Mouse (Mus musculus): Measurements from ENCODE around the gene Sv2b.
"Not testable (repeated sequence)": the region's sequence is repeated elsewhere in the genome, so short reads cannot be mapped to it uniquely, and the experiment has no call there.

Gene Sv2b

DNA sequence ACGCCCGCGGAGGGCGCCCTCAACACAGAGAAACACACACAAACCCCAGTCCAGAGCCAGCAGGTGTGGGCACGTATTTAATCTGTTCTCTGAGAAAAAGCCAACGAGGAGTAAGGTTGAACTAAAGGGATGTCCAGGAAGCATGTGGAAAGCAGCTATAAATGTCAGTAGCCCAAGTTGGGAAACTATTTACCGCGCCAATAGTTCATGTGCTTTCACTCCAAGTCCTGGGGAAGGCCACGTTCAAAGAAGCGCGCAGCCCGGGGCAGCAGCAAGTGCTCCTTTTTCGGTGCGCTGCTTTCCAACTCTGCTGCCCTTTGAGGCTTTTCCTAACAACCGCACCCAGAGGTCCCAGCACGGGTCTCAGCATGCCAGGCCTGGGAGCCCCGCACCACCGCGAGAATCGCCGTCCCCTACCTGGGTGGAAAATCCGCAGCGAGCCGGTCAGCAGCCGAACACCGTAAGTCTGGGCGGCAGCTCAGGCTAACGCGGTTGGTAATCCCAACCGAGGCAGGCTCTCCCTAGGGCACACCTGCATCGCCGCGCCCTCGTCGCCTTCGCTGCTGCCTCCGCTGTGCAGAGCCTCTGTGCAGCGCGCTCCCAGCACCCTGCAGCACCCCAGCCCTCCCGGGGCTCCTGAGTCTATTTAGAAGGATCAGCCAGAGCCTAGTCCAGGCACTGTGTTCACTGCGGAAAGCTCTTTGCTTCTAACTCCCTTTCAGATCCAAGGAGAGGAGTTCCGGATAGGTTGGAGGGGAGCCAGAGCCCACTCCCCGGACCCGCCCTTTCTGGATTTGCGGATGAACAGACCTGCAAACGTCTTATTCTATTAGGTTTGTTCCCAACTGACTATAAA lies at the start of gene Sv2b:
Sv2b (minus strand) TSS at position 806 of the 856 bp plus-strand sequence.
- DNase-seq (ENCODE audit: low spot score): peak; percentile 12

DNA sequence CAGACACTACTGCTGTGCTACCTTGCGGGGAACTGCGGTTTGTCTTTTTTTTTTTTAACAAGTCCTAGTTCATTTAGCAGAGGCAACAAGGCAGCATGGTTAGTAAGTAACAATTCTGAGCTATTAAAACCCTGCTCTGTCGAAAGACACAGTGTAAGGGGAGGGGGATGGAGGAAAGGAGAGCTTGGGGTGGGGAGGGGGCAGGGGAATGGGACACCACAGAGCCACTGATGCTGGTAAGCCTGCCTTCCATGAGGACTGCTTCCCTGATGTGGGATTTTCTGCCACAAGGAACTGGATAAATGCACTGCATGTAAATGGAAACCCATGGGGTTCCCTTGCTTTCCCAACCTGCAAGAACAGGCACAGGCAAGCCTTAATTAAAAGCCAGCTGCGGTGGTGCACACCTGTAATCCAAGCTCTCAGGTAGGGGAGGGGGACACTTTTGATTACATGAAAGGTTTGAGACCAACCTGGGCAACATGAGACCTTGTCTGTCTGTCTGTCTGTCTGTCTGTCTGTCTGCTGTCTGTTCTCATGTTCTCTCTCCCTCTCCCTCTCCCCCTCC lies 49.3 kb upstream of the Sv2b start:
- no peak for DNase-seq (ENCODE audit: low spot score)

DNA sequence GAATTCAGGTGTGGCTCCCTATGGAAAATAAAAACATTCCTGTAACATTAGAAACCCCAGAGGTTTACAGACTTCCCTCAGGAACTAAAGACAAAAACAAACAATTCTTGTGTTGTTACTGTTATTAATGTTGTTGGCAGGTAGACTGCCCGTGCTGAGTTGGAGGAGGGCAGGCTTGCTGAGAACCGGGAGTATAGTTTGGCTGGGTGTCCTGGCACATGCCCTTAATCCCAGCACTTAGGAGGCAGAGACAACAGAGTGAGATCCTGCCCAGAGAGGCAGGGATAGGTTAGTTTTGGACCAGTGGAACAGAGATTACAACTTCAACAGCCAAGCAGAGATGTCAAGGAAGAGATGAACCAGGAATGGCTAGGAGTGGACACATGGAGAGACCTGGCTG lies 46.5 kb upstream of the Sv2b start:
- no peak for DNase-seq (ENCODE audit: low spot score)

DNA sequence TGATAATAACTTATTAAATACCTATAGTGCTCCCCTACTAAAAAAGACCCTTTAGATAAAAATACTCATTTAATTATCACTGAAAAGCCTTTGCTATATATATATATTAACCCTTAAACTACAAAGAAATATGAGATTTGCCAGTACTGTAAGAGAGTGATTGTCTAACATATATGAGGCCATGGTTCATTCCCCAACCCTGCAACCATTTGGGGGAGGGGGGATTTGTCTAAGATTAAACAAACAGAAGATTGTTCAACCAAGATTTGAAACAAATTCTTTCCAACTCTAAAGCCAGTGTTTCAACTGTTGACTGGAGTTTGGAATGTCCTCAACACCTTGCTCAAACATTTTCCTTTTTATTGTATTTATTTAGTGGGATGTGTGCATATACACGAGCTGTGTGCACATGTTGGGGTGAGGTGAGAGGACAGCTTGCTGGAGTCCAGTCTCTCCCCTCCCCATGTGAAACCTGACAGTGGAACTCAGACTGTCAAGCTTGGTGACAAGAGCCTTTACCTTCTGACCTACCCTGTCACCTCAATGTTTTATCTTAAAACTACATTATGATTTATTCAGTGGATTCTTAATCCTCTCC lies 43.8 kb upstream of the Sv2b start:
- DNase-seq (ENCODE audit: low spot score): no peak

DNA sequence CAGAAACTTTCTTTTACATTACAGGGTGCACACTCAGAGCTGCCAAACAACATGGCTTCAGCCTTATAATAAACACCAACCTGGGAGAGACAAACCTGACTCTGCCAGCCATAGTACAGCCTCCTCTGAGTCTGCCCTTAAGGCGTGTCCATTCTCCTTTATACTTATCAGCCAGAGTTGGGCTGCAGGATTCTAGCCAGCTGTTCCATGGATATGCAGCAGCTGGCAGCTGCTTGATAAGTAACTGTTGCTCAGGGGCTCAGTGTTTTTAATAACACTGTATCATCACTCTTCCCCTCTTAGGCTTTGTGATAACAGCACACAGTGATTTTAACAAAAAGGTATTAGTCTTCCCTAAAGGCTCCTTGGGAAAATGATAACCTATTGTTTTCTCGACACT lies 41.1 kb upstream of the Sv2b start:
- no peak for DNase-seq (ENCODE audit: low spot score)

DNA sequence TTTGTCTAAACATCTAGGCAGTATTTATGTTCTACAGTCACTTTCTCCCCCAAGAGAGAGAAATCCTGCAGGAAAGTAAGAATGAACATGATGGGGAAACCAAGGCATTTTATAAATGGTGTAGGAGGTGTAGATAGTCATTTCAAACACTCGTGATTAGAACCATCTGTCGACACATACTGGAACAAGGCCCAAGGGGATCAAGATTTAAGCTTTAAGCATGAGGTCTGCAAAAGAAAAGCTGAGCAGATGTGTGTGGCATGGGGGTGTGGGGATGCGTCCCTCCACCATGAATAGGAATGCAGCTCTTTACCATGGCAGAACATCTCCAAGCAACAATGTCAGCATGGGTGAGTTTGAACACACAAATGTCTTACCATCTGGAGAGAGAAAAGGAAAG lies 23.2 kb upstream of the Sv2b start:
- DNase-seq (ENCODE audit: low spot score): no peak

DNA sequence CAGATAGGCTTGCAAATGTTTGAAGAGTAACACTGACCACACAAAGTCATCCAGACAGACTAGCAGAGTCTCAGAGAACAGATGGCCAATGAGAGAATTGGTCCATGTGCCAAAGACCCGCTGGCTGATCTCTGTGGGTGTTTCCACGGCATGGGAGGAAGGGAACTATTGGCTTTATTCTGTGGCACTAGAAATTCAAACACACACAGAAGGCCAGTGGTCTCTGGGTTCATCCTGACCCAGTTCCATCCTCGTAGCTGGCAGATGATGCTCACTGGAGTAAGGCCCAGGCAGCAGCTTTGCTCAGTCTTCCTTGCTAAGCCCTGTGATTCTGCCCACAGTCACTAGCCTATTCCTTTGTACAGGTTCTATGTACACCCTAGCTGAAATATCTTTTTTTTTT lies 20.7 kb upstream of the Sv2b start:
- DNase-seq (ENCODE audit: low spot score): no peak

DNA sequence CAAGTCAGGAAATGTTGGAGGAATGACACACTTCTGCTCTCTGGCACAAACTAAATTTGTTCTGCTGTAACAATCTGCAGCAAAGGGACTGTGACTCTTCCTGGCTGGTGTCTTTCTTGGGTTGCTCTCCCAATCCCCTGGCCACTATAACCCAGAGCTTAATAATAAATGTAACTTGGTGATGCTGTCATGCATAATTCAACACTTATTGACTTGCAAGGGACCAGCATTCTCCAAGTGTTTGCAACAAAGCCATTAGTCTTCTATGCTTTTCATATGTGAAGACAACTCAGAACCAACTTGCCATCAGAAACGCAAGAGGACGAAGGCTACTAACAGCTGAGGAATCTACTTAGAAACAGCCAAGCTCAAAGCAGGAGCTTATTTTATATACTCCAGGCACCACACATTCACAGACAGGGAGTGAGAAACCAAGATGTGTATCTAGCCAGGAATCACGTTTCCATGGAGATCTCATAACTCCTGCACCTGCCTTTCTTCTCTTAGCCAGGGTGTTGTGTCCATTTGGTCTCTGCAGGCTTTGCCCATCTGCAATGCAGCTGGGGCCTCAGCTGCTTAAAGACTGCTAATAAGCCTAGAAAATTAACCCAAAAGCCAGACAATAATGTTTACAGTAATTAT lies 19.8 kb upstream of the Sv2b start:
- no peak for DNase-seq (ENCODE audit: low spot score)

DNA sequence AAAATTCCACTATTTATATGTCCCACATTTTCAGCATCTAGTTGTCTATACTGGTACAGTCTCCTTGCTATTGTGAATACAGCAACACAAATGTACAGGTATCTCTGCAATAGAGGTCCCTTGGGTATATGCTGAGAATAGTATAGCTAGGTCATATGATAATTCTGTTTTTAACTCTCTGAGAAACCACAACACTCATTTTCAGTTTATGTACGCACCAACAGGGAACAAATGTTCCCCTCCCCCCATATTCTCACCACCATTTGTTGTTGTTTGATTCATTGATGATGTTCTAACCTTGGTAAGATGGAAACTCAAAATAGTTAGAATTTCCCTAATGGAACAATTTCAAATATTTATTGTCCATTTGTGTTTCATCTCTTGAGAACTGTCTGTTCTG lies 16.2 kb upstream of the Sv2b start:
- DNase-seq (ENCODE audit: low spot score): no peak

DNA sequence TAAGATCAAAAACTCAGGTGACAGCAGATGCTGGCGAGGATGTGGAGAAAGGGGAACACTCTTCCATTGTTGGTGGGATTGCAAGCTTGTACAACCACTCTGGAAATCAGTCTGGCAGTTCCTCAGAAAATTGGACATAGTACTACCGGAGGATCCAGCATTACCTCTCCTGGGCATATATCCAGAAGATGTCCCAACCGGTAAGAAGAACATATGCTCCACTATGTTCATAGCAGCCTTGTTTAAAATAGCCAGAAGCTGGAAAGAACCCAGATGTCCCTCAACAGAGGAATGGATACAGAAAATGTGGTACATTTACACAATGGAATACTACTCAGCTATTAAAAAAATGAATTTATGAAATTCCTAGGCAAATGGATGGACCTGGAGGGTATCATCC lies 13.7 kb upstream of the Sv2b start:
- DNase-seq (ENCODE audit: low spot score): not testable (repeated sequence)

DNA sequence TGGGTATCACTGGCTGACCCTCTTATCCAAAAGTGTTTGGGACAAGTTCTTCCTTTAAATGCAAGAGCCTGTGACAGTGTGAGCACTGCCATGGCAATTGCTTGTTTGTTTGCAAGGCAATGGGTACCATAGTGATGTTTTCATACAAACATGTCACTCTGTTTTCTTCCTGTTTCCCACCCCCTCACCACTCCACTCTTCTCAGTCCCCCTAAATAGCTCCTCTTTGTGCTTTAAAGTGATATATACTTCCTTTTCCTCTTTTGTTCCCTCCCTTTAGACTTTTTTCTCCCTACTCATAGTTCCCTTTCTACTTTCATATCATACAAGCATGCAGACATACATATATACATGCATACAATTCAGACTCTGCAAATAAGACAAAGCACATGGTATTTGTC lies 10.9 kb upstream of the Sv2b start:
- no peak for DNase-seq (ENCODE audit: low spot score)

DNA sequence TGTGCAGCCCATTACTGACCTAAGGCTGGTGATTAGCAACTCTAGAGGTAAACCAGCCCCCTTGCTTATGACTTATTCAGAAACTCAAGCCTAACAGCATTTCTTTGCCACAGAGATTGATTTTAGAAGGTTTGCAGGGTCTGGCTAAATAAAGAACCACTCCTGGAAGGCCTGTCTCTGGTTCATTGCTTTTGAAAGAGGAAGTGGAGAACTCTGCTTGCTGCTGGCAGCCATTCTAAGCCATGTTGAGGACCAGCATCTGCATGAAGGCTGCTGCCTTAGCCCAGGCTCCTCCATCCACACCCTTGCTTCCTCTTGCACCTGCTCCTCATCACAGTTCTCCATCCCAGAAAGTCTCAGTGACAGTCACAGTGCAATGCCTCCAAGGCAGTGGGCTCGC lies 9.3 kb upstream of the Sv2b start:
- DNase-seq (ENCODE audit: low spot score): no peak

DNA sequence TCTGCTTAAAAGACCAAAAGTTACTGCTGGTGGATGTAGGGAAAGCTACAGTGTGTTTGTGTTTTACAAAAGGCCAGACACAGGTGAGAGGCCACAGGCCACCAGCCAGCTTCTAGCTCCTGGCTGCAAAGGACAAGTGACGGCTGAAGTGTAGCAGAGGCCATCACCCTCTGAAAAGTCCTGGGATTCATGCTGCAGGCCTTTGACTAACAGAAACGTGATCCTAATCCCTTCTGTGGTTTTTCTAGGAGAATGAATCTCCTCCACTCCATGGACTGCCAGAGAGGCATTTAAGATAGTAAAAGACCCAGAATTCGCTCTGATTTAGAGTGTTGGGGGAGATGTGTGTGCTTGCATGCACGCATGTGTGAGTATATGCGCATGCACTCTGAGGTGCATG lies 5.8 kb upstream of the Sv2b start:
- DNase-seq (ENCODE audit: low spot score): no peak

DNA sequence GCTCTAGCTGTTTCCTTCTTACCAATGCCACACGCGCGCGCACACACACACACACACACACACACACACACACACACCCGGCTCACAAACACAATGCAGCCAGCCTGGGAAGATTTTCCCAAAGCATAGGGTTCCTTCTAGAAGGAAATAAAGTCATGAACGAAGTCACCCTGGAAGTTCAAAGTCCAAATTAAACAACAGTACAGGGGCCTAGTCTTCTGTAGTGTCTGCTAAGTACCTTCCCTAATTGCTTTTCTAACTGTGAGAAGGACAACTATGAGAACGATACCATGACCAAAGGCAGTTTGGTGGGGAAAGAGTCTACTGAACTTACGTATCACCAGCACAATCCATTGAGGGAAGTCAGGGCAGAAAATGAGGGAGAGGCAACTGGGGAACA lies 508 bp upstream of the Sv2b start:
- DNase-seq (ENCODE audit: low spot score): no peak

DNA sequence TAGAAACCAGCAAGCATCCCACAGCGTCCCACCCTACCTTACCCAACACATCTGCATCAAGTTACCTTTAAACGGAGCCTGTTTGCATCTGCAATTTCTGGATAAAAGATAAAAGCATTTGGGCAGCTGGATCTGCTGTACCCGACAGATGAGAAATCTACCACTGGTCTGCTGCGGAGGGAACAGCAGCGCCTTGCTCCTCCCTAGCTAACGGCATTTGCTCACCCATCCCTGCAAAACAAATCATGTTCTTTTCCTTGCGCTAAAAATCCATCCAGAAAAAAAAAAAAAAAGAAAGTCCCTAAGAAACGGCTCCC lies 964 bp downstream of the Sv2b start:
- DNase-seq (ENCODE audit: low spot score): no peak

DNA sequence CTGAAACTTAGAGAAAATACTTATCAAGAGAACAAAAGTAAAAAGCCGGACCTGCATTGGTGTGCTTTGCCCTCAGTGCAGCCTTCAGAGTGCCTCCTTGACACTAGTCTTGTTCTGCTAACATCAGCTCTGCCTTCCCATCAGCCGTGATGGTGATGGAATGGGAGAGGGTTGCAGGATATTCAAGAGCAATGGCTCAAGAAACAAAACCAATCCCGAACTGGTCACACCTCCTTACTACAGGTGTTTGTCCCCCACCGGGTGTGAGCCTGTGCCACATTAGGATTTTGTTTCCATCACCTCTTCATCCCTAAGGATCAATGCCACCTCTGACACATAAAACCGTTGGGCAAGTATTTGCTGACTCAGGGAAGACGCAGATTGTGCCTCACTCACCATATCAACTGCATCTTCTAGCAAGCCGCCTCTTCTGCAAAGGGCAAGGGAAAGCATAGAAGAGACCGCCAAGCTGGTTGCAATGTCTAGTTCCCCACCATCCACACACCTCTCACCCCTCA lies 1.4 kb downstream of the Sv2b start:
- no peak for DNase-seq (ENCODE audit: low spot score)

DNA sequence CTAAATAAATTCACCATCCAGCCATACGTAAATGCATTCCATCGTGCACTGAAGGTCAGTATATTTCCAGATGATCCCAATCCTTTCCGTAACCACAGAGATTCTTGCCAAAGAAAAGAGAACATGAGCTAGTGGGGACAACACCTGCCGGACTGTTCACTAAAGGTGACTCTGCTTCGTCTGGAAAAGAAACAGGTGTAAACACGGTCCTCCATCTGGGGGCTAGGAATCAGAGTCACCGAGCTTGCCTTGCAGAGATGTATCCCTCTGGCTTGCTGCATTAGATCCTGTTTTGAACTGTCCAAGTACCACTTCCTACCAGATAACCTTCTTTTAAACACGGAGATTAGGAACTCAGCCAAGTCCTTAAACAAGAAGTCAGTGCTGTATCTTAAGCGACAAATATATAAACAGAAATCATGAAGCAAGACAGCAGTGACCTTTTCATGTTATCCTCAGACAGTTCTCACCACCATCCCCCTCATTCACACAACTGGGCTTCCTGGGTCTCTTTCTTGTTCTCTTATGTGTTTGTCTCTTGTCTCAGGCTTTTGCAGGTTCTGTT lies 3.1 kb downstream of the Sv2b start:
- no peak for DNase-seq (ENCODE audit: low spot score)

DNA sequence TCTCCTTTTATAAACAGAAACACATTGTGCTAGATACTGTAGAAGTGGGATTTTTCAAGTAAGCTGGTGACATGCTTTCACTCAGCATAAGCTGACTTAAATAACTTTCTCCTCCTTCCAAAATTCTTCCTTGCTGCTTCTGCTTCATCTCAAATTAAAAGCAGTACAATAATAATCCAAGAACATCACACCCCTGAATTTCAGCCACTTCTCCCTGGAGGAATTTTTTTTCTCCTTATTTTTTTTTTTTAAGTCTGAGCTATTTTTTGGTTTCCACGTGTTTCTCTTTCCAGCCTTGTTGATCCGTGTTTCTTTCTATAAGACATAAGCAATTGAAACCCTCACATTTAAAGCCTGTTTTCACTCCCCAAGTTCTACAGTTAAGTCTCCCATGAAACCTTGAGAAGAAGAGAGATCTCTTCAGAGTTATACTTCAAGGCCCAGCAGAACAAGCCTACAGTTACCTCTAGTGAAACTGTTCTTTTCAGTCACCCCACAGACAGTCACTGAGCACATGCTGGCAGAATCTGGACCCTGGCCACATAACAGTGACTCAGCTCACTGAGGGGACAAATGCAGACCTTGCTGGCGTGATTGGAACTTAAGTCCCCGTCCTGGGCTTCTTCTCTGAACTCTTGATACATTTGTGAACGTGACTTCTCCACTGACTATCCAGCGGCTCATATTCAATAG lies 6.4 kb downstream of the Sv2b start:
- DNase-seq (ENCODE audit: low spot score): no peak

DNA sequence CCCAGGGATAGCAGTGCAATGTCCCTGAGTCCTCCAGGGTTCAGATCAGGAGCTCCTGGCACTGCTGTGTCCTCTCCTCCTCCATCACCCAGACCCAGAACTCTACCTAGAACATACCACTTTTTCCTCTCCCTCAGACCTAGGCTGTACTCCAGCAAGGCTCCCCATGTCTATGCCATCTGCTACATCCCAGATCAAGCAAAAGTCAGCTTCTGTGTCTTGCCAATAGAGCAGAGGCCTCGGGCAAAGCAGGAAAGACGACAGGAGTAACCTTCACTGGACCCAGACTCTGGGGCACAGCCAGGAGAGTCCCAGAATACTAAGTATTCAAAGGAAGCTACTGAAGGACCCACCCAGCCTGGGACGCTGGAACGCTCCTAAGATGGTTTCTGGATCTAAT lies 9.8 kb downstream of the Sv2b start:
- no peak for DNase-seq (ENCODE audit: low spot score)

DNA sequence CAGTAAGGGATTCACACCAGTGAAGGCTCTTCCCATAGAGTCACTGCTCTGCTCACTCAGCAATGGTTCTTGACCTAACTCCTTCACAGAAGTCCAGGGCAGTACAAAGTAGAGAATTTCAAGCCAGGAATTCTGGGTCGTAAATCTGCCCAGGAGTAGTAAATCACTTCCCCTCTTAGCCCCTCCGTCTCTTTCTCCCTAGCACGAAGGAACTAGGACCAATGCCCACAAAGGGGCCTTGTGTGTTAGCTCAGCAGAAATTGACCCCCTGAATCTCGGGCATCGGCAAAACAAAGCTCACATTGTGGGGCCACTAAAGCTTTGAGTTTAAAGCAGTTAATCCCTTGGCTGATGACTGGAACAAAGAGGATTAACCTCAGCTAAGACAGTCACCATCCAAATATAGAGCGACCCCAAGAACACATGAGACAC lies 12.4 kb downstream of the Sv2b start:
- no peak for DNase-seq (ENCODE audit: low spot score)

DNA sequence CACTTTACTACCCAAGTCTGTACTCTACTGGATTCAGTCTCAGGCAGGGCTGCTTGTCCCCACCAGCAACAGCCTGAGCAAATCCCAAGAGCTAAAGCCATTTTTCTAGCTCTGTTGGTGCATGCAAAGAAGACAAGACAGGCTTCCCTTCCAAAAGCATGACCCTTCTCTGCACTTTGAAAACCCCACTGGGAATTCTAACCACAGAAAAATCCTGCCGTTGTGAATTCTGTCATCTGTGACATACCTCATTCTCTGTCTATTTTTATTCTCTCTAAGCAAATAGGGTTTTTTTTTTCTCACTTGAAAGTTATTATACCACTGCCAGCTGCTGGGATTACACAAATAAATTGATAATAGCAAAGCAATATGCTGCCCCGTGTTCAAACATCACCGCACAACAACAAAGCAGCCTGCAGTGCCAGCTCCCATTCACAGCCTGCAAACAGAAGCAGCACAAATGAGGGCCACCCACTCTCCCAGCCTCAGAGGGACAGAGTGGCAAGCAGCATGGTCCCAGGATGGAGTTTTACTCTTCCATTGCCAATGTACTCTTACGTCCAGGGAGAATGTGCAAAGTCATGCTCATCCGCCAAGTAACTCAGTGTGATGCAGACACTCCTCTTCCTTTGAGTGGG lies 13.7 kb downstream of the Sv2b start:
- DNase-seq (ENCODE audit: low spot score): no peak

DNA sequence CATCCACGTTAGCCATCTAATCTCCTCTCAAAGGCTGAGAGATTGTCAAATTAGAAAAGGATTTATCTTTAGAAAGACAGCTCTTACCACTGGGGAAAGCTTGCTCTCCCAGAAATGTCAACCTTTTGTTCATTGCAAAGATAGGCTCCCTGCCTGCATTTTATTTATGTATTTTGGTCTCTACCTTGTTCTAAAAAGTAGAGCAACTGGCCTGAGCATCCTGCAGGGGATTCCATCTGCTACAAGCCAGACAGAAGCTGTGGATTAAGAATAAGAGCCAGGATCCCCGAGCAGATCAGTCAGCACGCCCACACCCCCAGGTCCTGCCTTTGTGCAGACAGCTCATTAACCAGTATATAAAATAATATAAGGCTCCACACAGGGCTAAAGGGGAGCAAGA lies 16.8 kb downstream of the Sv2b start:
- DNase-seq (ENCODE audit: low spot score): no peak

Measured in urinary bladder, postnatal 14 days (tissue).